Mouse (Mus musculus) kidney, embryonic 14.5 days (tissue): ENCODE measurements around the gene Zfp42. TPM values are rescaled to one million over a fixed set of nuclear protein-coding genes. Genes with fewer than 3 reads are reported as not detected.

ENCODE experiments used
- ATAC-seq: fragments of 200-750 bp; cut with Nextera tagmentation; 2 replicates; pipeline ENCODE4 v1.8.0; 2017; ENCODE audit warnings: moderate number of reproducible peaks, mild to moderate bottlenecking, moderate TSS enrichment, moderate library complexity; ENCODE audit not compliant: low FRiP score, low TSS enrichment
- H3K27ac ChIP-seq: fragments of 300-500 bp; sonication (generic); 2 replicates; pipeline ENCODE4 v1.5.1; 2014; ENCODE audit warnings: low read depth, mild to moderate bottlenecking, low read length, moderate library complexity, mixed read lengths
- H3K27me3 ChIP-seq: fragments of 300-500 bp; sonication (generic); 2 replicates; pipeline ENCODE4 v1.6.1; 2014; ENCODE audit warnings: mild to moderate bottlenecking, low read length; ENCODE audit not compliant: control insufficient read depth, insufficient read depth
- H3K36me3 ChIP-seq: fragments of 300-500 bp; sonication (generic); 2 replicates; pipeline ENCODE4 v1.6.1; 2014; ENCODE audit warnings: low read length, mixed read lengths; ENCODE audit not compliant: control insufficient read depth, insufficient read depth
- H3K4me1 ChIP-seq: fragments of 300-500 bp; sonication (generic); 2 replicates; pipeline ENCODE4 v1.6.1; 2014; ENCODE audit warnings: low read length, mixed read lengths; ENCODE audit not compliant: control insufficient read depth, insufficient read depth
- H3K4me2 ChIP-seq: fragments of 300-500 bp; sonication (generic); replicated peaks from 2 replicates; pipeline ENCODE4 v1.6.1; 2014; ENCODE audit warnings: low read depth, mild to moderate bottlenecking, low read length
- H3K4me3 ChIP-seq: fragments of 300-500 bp; sonication (generic); 2 replicates; pipeline ENCODE4 v1.5.1; 2014; ENCODE audit warnings: mild to moderate bottlenecking, low read length
- H3K9ac ChIP-seq: fragments of 300-500 bp; sonication (generic); 2 replicates; pipeline ENCODE4 v1.6.1; 2014; ENCODE audit warnings: low read depth, mild to moderate bottlenecking, low read length, moderate library complexity
- H3K9me3 ChIP-seq: fragments of 300-500 bp; sonication (generic); 2 replicates; pipeline ENCODE4 v1.6.1; 2016; ENCODE audit warnings: low read length; ENCODE audit not compliant: control insufficient read depth
- WGBS: fragments of 180-500 bp; shearing (Covaris S2); extraction: QIAGEN DNeasy Blood & Tissue Kit; methylation state at CpG from one replicate; pipeline ENCODE4 v1.1.7; 2014; 5-methylcytosine and 5-hydroxymethylcytosine counted together
- polyA plus RNA-seq: library from polyadenylated mRNA; unstranded; fragments of >200 nt; fragmentation: Nextera tagmentation; extraction: Ambion mirVana; gene quantifications from 2 replicates; pipeline ENCODE4 v1.2.1, GENCODE M21; 2014

The Zfp42 gene
- polyA plus RNA-seq, 1 experiment from 2014 or later: not detected

DNA sequence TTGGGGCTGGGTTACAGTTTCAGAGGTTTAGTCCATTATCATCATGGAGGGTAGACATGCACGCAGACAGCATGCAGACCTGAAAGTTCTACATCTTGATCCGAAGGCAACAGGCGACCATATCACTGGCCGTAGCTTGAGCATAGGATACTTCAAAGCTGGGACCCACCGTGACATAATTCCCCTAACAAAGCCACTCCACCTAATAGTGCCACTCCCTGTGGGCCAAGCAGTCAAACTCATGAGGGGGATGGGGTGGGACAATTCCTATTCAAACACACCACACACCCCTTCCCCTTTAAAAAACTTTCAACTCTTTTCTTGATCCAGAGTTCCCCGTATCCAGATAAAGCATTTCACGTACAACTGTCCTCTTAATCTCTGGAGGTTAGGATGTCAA lies 23.5 kb downstream of the Zfp42 start:
- WGBS: 93% methylated on average over 7 of the region's 7 CpGs
- Histone ChIP-seq H3K4me1 (no peaks in the 10 kb centered on the region), H3K9me3 (no peaks in the 10 kb centered on the region), H3K36me3 (no peaks in the 10 kb centered on the region), H3K27ac (no peak overlapping the region), H3K4me3 (no peak overlapping the region), H3K4me2 (no peak overlapping the region), H3K9ac (no peak overlapping the region), H3K27me3 (no peaks in the 10 kb centered on the region)
- no peak for ATAC-seq

DNA sequence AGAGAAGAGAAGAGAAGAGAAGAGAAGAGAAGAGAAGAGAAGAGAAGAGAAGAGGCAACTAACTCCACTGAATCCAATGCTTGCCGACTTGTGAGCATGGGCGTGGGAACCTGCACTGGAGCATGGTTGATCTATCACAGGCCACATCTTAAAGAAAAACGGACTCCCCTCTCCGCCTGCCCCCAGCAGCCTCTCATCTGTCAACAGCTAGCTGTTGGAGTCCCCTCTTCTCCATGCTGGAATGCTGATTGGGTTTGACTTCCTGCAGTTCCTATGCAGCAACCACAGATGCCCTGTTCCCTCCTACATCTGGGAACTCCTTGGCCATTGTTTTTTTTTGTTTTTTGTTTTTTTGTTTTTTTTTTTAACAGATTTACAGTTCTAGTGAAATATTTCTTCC lies 28.4 kb downstream of the Zfp42 start:
- WGBS: 63% methylated on average over 4 of the region's 4 CpGs
- H3K9ac ChIP-seq: no peak overlapping the region
- H3K27me3 ChIP-seq: no peaks in the 10 kb centered on the region
- H3K27ac ChIP-seq: no peak overlapping the region
- no peaks in the 10 kb centered on the region for H3K36me3 ChIP-seq
- no peaks in the 10 kb centered on the region for H3K9me3 ChIP-seq
- H3K4me3 ChIP-seq: no peak overlapping the region
- no peak overlapping the region for H3K4me2 ChIP-seq
- ATAC-seq: no peak
- H3K4me1 ChIP-seq: no peaks in the 10 kb centered on the region

DNA sequence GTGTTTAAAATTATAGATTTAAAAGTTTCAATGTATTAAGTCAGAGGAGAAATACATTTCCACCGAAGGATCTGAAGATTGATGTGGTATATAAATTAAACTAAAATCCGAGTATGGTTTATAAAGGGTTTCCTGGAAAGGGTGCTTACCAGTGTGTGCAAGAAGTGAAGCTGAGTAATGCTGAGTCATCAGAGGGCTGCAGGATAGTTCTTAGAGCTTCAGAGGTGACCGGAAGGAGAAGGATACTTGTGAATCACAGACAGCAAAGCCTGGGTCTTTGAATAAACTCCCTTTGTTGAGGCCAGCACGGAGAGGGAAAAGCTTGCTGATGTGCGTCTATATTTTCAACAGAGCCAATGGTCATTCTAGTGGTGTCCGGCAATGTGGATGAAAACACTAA lies 45.8 kb downstream of the Zfp42 start:
- 87% methylated on average over 6 of the region's 6 CpGs for WGBS
- Histone ChIP-seq H3K4me2 (no peak overlapping the region), H3K9ac (no peak overlapping the region), H3K27ac (no peak overlapping the region), H3K36me3 (no peaks in the 10 kb centered on the region), H3K9me3 (no peaks in the 10 kb centered on the region), H3K4me1 (no peaks in the 10 kb centered on the region), H3K4me3 (no peak overlapping the region), H3K27me3 (no peaks in the 10 kb centered on the region)
- ATAC-seq: no peak

DNA sequence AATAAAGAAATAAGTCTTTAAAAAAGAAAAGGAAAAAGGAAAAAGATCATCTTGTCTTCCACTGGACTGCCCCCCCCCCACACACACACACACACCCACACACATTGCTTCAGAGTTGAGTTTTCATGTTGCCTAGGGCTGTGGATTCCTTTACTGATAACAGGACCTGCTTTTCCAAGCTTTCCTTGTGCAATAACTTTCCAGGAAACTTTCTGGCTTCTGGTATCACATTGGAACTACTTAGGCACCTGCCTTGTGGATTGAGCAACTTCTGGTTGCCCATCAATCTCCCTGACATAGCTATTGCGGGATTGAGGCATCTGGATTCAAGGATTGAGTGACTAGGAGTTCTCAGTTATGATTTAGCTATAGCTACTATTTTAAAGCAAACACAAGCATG lies 48.9 kb downstream of the Zfp42 start:
- H3K9me3 ChIP-seq: no peaks in the 10 kb centered on the region
- no peak for ATAC-seq

DNA sequence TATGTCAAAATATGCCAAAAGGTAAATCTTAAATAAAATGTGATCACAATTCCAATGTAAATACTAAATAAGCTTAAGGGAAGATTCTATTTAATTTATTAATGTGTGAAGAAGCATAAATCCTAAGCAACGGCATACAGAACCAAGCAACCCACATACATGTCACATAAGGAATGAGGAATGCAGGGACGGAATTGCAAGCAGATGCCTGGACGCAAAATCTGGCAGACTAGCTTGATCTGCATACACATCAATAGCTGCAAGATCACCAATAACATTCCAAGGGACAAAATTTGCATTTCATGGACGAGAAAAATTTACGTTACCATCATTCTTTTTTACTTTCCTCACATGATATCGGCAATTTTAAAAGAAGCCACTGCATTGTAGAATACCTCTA lies 51.1 kb downstream of the Zfp42 start:
- WGBS: 87% methylated on average over 6 of the region's 6 CpGs
- H3K9ac ChIP-seq: no peak overlapping the region

More for the DNA sequence above, 48.9 kb downstream of the Zfp42 start:
- Histone ChIP-seq H3K27me3 (no peaks in the 10 kb centered on the region), H3K4me3 (no peak overlapping the region), H3K9ac (no peak overlapping the region), H3K4me2 (no peak overlapping the region), H3K4me1 (no peaks in the 10 kb centered on the region), H3K36me3 (no peaks in the 10 kb centered on the region), H3K27ac (no peak overlapping the region)
- 79% methylated on average over 1 of the region's 1 CpGs for WGBS

DNA sequence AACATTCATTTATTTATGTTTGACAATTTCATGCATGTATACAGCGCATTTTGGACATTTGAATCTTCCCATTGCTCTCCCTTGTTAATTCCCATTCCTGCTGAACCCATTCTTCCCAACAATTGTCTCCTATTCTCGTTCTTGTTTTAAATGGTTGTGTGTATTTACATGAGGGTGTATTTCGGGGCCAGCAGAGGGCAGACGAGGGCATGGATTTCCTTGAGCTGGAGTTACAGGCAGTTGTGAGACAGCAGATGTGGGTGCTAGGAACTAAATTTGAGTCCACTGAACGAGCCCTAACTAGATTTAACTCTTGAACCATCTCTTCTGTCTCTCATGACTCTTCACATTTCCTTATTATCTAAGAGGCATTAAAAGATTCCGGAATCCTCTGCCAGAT lies 55.1 kb downstream of the Zfp42 start:
- H3K9ac ChIP-seq: no peak overlapping the region
- H3K27me3 ChIP-seq: no peaks in the 10 kb centered on the region
- no peak for ATAC-seq
- H3K9me3 ChIP-seq: no peaks in the 10 kb centered on the region
- 87% methylated on average over 6 of the region's 6 CpGs for WGBS
- no peak overlapping the region for H3K4me2 ChIP-seq
- no peaks in the 10 kb centered on the region for H3K36me3 ChIP-seq
- no peak overlapping the region for H3K27ac ChIP-seq
- H3K4me1 ChIP-seq: no peaks in the 10 kb centered on the region
- no peak overlapping the region for H3K4me3 ChIP-seq

More for the DNA sequence above, 51.1 kb downstream of the Zfp42 start:
- H3K9me3 ChIP-seq: no peaks in the 10 kb centered on the region
- H3K4me2 ChIP-seq: no peak overlapping the region
- no peak overlapping the region for H3K27ac ChIP-seq
- no peak overlapping the region for H3K4me3 ChIP-seq
- no peak for ATAC-seq
- no peaks in the 10 kb centered on the region for H3K4me1 ChIP-seq
- no peaks in the 10 kb centered on the region for H3K36me3 ChIP-seq
- H3K27me3 ChIP-seq: no peaks in the 10 kb centered on the region

DNA sequence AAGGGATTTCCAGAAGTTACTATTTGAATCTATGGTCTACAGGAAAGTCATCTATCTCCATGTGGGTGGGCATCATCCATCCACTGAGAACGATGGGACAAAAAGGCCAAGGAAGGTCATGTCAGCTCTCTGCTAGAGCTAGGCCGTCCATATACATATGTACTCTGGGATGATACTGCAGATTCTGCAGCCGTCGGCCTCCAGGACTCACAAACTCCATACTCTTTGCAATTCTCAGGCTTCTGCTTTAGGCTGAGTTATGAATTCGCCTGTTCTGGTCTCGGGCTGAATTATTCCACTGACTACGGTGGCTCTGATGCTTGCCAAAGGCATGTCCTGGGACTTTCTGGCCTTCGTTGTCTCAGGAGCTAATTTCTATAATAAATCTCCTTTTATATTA lies 58.1 kb downstream of the Zfp42 start:
- Histone ChIP-seq H3K27ac (no peak overlapping the region), H3K4me1 (no peaks in the 10 kb centered on the region), H3K9me3 (no peaks in the 10 kb centered on the region), H3K9ac (no peak overlapping the region), H3K36me3 (no peaks in the 10 kb centered on the region), H3K4me3 (no peak overlapping the region), H3K4me2 (no peak overlapping the region), H3K27me3 (no peaks in the 10 kb centered on the region)
- 66% methylated on average over 8 of the region's 8 CpGs for WGBS
- ATAC-seq: no peak

Other genes with a start within 250 kb of the Zfp42 start
- not detected in 2 replicates for gene Triml1, start 165.5 kb downstream of the Zfp42 start, polyA plus RNA-seq
- gene Triml2, start 126.4 kb downstream of the Zfp42 start, polyA plus RNA-seq: not detected in 2 replicates
- not detected in 2 replicates for gene Adam26b, start 221.1 kb upstream of the Zfp42 start, polyA plus RNA-seq